Mouse (Mus musculus): ENCODE results near the gene Rsad2.

DNA sequence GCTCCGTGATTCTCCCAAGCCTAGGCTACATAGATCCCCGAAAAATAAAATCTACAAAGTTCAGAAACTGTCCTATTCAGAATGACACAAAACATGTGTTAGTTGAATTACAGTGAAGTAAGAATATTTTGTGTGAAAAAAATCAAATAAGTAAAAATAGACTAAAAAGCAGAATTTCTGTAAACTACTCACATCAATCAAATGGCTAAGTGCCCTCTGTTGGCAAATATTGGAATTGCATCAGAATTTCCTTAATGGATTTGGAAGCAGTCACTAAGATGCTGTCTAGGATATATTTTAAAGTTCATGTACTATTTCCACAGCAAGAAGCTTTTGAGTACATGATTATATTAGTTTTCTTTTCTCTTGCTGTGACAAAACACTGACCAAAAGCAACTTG, 31.4 kb downstream of the Rsad2 start:
- TF ChIP-seq CTCF (IDR thresholded peaks at IDR 0.05) (peak; percentile 91), POLR2A (IDR thresholded peaks at IDR 0.05; ENCODE audit: insufficient read depth, low read depth, low read length) (no peak), EP300 (IDR thresholded peaks at IDR 0.05; ENCODE audit: insufficient read depth, low read depth, low read length) (no peak)

All from heart, adult 2 months (tissue).